Mouse (Mus musculus) small intestine, adult 2 months (tissue): ENCODE results near the gene Znrf3. TPM values are rescaled to one million over a fixed set of nuclear protein-coding genes. Genes with fewer than 3 reads are reported as not detected.

Experiments used
- H3K27ac ChIP-seq: fragments of 200-500 bp; 2 replicates; pipeline ENCODE4 v1.5.1; 2012; ENCODE audit warnings: low read depth, low read length, control low read depth, inconsistent platforms; ENCODE audit not compliant: insufficient read depth
- H3K27me3 ChIP-seq: fragments of 200-500 bp; 2 replicates; pipeline ENCODE4 v1.6.1; 2012; ENCODE audit warnings: mild to moderate bottlenecking, moderate library complexity, low read length, inconsistent platforms; ENCODE audit not compliant: control insufficient read depth, insufficient read depth
- H3K36me3 ChIP-seq: fragments of 200-500 bp; 2 replicates; pipeline ENCODE4 v1.6.1; 2012; ENCODE audit warnings: mild to moderate bottlenecking, low read length, control low read depth, inconsistent platforms; ENCODE audit not compliant: control insufficient read depth, insufficient read depth
- H3K4me1 ChIP-seq: fragments of 200-500 bp; 2 replicates; pipeline ENCODE4 v1.6.1; 2012; ENCODE audit warnings: low read length, inconsistent platforms, mixed read lengths; ENCODE audit not compliant: control insufficient read depth, insufficient read depth, insufficient read length
- H3K4me3 ChIP-seq: fragments of 200-500 bp; 2 replicates; pipeline ENCODE4 v1.5.1; 2012; ENCODE audit warnings: low read depth, mild to moderate bottlenecking, control low read depth, inconsistent platforms, low read length, moderate library complexity
- CTCF ChIP-seq: fragments of 200-500 bp; IDR thresholded peaks from 2 replicates; pipeline ENCODE4 v1.5.1; 2012; ENCODE audit warnings: low read depth, mild to moderate bottlenecking, control low read depth, inconsistent platforms, low read length, moderate library complexity, mixed read lengths; ENCODE audit not compliant: insufficient replicate concordance, insufficient read length; ENCODE audit errors: extremely low read depth
- POLR2A ChIP-seq: fragments of 200-500 bp; IDR thresholded peaks from 2 replicates; pipeline ENCODE4 v1.6.1; 2012; ENCODE audit warnings: low read depth, mild to moderate bottlenecking, control low read depth, inconsistent platforms, low read length, moderate library complexity
- WGBS: fragments of 180-500 bp; shearing (Covaris S2); methylation state at CpG from one replicate; pipeline ENCODE4 v1.1.7; 2018; 5-methylcytosine and 5-hydroxymethylcytosine counted together
- polyA plus RNA-seq: library from polyadenylated mRNA; depleted of rRNA; stranded (reverse); fragments of >200 nt; gene quantifications from 2 replicates; pipeline ENCODE4 v1.2.3, GENCODE M21; 2012

Gene Znrf3
- polyA plus RNA-seq, 1 experiment: 4.1 TPM

DNA sequence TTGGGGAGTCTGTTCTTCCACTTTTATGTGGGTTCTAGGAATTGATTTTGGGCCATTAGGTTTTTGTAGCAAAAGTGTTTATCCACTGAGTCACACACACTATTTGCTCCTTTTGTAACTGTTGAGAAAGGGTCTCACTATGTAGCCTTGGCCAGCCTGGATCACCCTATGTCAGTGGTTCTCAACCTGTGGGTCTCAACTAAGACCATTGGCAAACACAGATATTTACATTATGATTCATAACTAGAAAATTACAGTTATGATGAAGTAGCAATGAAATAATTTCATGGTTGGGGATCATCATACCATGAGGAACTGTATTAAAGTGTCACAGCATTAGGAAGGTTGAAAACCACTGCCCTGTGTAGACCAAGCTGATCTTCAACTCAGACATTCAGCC lies 140.1 kb downstream of the Znrf3 start:
- no peak for TF ChIP-seq CTCF
- no peak for TF ChIP-seq POLR2A
- Histone ChIP-seq H3K4me1 (peaks cover 12% of the 10 kb centered on the region; the same call in 1 of the 2 replicates), H3K36me3 (no peaks in the 10 kb centered on the region), H3K27ac (no peak overlapping the region), H3K4me3 (no peak overlapping the region), H3K27me3 (no peaks in the 10 kb centered on the region)

GRCm38 (mm10) chr11:5298007-5298372 lies 146.7 kb downstream of the Znrf3 start:
- Histone ChIP-seq H3K27me3 (no peaks in the 10 kb centered on the region), H3K4me1 (peaks cover 8% of the 10 kb centered on the region; the same call in 1 of the 2 replicates), H3K27ac (no peak overlapping the region), H3K4me3 (no peak overlapping the region), H3K36me3 (no peaks in the 10 kb centered on the region)
- TF ChIP-seq CTCF (no peak), POLR2A (no peak)
- 63% methylated on average over 1 of the region's 1 CpGs for WGBS

GRCm38 (mm10) chr11:5297148-5298006 lies 147.3 kb downstream of the Znrf3 start:
- TF ChIP-seq POLR2A: no peak
- TF ChIP-seq CTCF: no peak
- peaks cover 8% of the 10 kb centered on the region; the same call in 1 of the 2 replicates for H3K4me1 ChIP-seq
- H3K27ac ChIP-seq: no peak overlapping the region
- H3K4me3 ChIP-seq: no peak overlapping the region
- WGBS: 13% methylated on average over 13 of the region's 13 CpGs
- no peaks in the 10 kb centered on the region for H3K27me3 ChIP-seq
- no peaks in the 10 kb centered on the region for H3K36me3 ChIP-seq

- H3K36me3 ChIP-seq: no peaks in the 10 kb centered on the region
- H3K4me3 ChIP-seq: no peak overlapping the region
- 30% methylated on average over 2 of the region's 2 CpGs for WGBS
- H3K4me1 ChIP-seq: peaks cover 8% of the 10 kb centered on the region; the same call in 1 of the 2 replicates
- H3K27ac ChIP-seq: no peak overlapping the region
- H3K27me3 ChIP-seq: no peaks in the 10 kb centered on the region
- no peak for TF ChIP-seq POLR2A
- no peak for TF ChIP-seq CTCF
Observed at GRCm38 (mm10) chr11:5296576-5297115, 148.0 kb downstream of the Znrf3 start.

DNA sequence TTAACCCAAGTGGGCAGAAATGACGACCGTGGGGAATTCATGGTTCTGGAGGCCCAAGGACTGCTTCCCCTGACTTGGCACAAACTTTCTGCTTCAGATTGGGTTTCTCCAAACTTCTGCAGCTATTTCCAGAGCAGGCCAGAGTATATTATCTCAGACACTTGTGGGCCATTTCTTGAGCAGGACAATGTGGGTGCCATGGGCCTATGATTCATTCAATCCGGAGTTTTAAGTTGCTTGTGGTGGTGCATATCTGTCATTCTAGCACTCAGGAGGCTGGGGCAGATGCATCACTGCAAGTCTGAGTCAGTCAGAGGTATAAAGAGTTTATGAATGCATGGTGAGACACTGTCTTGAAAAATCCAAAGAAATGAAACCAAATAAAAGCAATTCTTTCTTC lies 149.8 kb downstream of the Znrf3 start:
- Histone ChIP-seq H3K4me3 (no peak overlapping the region), H3K27me3 (no peaks in the 10 kb centered on the region), H3K4me1 (peaks cover 8% of the 10 kb centered on the region; the same call in 1 of the 2 replicates), H3K36me3 (no peaks in the 10 kb centered on the region), H3K27ac (no peak overlapping the region)
- TF ChIP-seq POLR2A (no peak), CTCF (no peak)
- WGBS: 85% methylated on average over 3 of the region's 3 CpGs

DNA sequence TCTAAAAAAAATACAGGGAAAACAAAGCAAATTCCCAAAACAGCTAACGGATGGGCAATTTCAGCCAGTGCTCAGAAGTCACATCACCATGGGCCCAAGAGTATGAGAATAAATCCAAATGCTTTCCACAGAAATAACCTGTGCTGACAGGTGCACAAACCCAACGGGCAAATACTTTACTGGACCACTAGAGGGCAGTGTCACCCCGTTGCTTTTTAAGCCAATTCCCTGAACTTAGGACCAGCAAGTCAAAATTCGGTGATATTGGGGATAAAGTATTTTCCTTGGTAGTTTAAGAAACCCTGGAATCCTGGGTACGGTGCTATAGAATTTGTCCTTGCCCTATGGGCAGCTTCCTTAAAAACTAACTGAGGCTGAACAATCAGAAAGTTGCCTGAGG lies 154.0 kb downstream of the Znrf3 start:
- no peak for TF ChIP-seq CTCF
- TF ChIP-seq POLR2A: no peak
- WGBS: 8% methylated on average over 5 of the region's 5 CpGs

GRCm38 (mm10) chr11:5289826-5290580 lies 154.6 kb downstream of the Znrf3 start:
- Histone ChIP-seq H3K4me1 (no peaks in the 10 kb centered on the region), H3K4me3 (no peak overlapping the region), H3K27me3 (no peaks in the 10 kb centered on the region), H3K27ac (no peak overlapping the region), H3K36me3 (peaks cover 11% of the 10 kb centered on the region; the same call in 1 of the 2 replicates)
- no peak for TF ChIP-seq POLR2A
- no peak for TF ChIP-seq CTCF
- WGBS: 60% methylated on average over 4 of the region's 4 CpGs

More for the DNA sequence above, 154.0 kb downstream of the Znrf3 start:
- H3K36me3 ChIP-seq: peaks cover 11% of the 10 kb centered on the region; the same call in 1 of the 2 replicates
- no peak overlapping the region for H3K27ac ChIP-seq
- no peak overlapping the region for H3K4me3 ChIP-seq
- no peaks in the 10 kb centered on the region for H3K27me3 ChIP-seq
- no peaks in the 10 kb centered on the region for H3K4me1 ChIP-seq
